Mouse (Mus musculus) lung, embryonic 16.5 days (tissue): ENCODE results near the gene Fam136a. TPM values are rescaled to one million over a fixed set of nuclear protein-coding genes. Genes with fewer than 3 reads are reported as not detected.
A peak's percentile ranks its signal among the peaks of the same experiment; 100 is the strongest.
"Not testable (repeated sequence)": the region's sequence is repeated elsewhere in the genome, so short reads cannot be mapped to it uniquely, and the experiment has no call there.

Source experiments
- ATAC-seq: fragments of 200-750 bp; cut with Nextera tagmentation; 2 replicates; pipeline ENCODE4 v1.8.0; 2017; ENCODE audit warnings: low read depth, mild to moderate bottlenecking, moderate library complexity
- H3K27ac ChIP-seq: fragments of 300-500 bp; sonication (generic); 2 replicates; pipeline ENCODE4 v1.5.1; 2014; ENCODE audit warnings: mild to moderate bottlenecking, control low read depth, low read length
- H3K27me3 ChIP-seq: fragments of 300-500 bp; sonication (generic); 2 replicates; pipeline ENCODE4 v1.6.1; 2014; ENCODE audit warnings: low read depth, low read length, mixed read lengths; ENCODE audit not compliant: control insufficient read depth, insufficient read depth
- H3K36me3 ChIP-seq: fragments of 300-500 bp; sonication (generic); 2 replicates; pipeline ENCODE4 v1.6.1; 2014; ENCODE audit warnings: low read length; ENCODE audit not compliant: control insufficient read depth, insufficient read depth
- H3K4me1 ChIP-seq: fragments of 300-500 bp; sonication (generic); replicated peaks from 2 replicates; pipeline ENCODE4 v1.6.1; 2014; ENCODE audit warnings: low read length, mixed read lengths; ENCODE audit not compliant: control insufficient read depth, insufficient read depth
- H3K4me2 ChIP-seq: fragments of 300-500 bp; sonication (generic); 2 replicates; pipeline ENCODE4 v1.6.1; 2014; ENCODE audit warnings: low read depth, low read length, control low read depth
- H3K4me3 ChIP-seq: fragments of 300-500 bp; sonication (generic); 2 replicates; pipeline ENCODE4 v1.5.1; 2014; ENCODE audit warnings: mild to moderate bottlenecking, low read length, control low read depth
- H3K9ac ChIP-seq: fragments of 300-500 bp; sonication (generic); 2 replicates; pipeline ENCODE4 v1.6.1; 2014; ENCODE audit warnings: low read length, control low read depth
- H3K9me3 ChIP-seq: fragments of 300-500 bp; sonication (generic); 2 replicates; pipeline ENCODE4 v1.6.1; 2016; ENCODE audit warnings: low read length; ENCODE audit not compliant: control insufficient read depth
- WGBS: fragments of 180-500 bp; shearing (Covaris S2); extraction: QIAGEN DNeasy Blood & Tissue Kit; methylation state at CpG from one replicate; pipeline ENCODE4 v1.1.7; 2014; 5-methylcytosine and 5-hydroxymethylcytosine counted together
- polyA plus RNA-seq: library from polyadenylated mRNA; unstranded; fragments of >200 nt; fragmentation: Nextera tagmentation; extraction: Ambion mirVana; gene quantifications from 2 replicates; pipeline ENCODE4 v1.2.1, GENCODE M21; 2015

The Fam136a gene
- polyA plus RNA-seq, 1 experiment from 2014 or later = 98.7 TPM

GRCm38 (mm10) chr6:86329943-86330342 lies 35.5 kb upstream of the Fam136a start:
- Histone ChIP-seq H3K4me1 (no peaks in the 10 kb centered on the region), H3K36me3 (no peaks in the 10 kb centered on the region), H3K9ac (no peak overlapping the region), H3K9me3 (no peaks in the 10 kb centered on the region), H3K27me3 (no peaks in the 10 kb centered on the region), H3K27ac (no peak overlapping the region), H3K4me3 (no peak overlapping the region), H3K4me2 (no peak overlapping the region)
- WGBS = 92% methylated on average over 6 of the region's 6 CpGs
- ATAC-seq = no peak

GRCm38 (mm10) chr6:86335121-86335849 lies 30.2 kb upstream of the Fam136a start:
- H3K9me3 ChIP-seq = no peaks in the 10 kb centered on the region
- H3K9ac ChIP-seq = no peak overlapping the region
- no peak overlapping the region for H3K27ac ChIP-seq
- ATAC-seq = peak; percentile 56
- no peak overlapping the region for H3K4me3 ChIP-seq
- no peaks in the 10 kb centered on the region for H3K36me3 ChIP-seq
- no peaks in the 10 kb centered on the region for H3K27me3 ChIP-seq
- no peaks in the 10 kb centered on the region for H3K4me1 ChIP-seq
- 54% methylated on average over 11 of the region's 11 CpGs for WGBS
- H3K4me2 ChIP-seq = no peak overlapping the region

GRCm38 (mm10) chr6:86335860-86336259 lies 29.6 kb upstream of the Fam136a start:
- Histone ChIP-seq H3K9me3 (no peaks in the 10 kb centered on the region), H3K4me3 (no peak overlapping the region), H3K4me1 (no peaks in the 10 kb centered on the region), H3K36me3 (no peaks in the 10 kb centered on the region), H3K4me2 (no peak overlapping the region), H3K9ac (no peak overlapping the region), H3K27ac (no peak overlapping the region), H3K27me3 (no peaks in the 10 kb centered on the region)
- 81% methylated on average over 5 of the region's 5 CpGs for WGBS
- no peak for ATAC-seq

GRCm38 (mm10) chr6:86336340-86336739 lies 29.1 kb upstream of the Fam136a start:
- not testable (repeated sequence) for ATAC-seq, H3K36me3 ChIP-seq, H3K27me3 ChIP-seq, H3K4me2 ChIP-seq, H3K27ac ChIP-seq, H3K4me1 ChIP-seq, H3K9me3 ChIP-seq, H3K9ac ChIP-seq, H3K4me3 ChIP-seq
- WGBS = 85% methylated on average over 4 of the region's 4 CpGs

- 22% methylated on average over 7 of the region's 7 CpGs for WGBS
- no peak overlapping the region for H3K4me3 ChIP-seq
- H3K9me3 ChIP-seq = no peaks in the 10 kb centered on the region
- H3K36me3 ChIP-seq = no peaks in the 10 kb centered on the region
- no peak overlapping the region for H3K4me2 ChIP-seq
- no peaks in the 10 kb centered on the region for H3K27me3 ChIP-seq
- H3K4me1 ChIP-seq = no peaks in the 10 kb centered on the region
- no peak for ATAC-seq
- no peak overlapping the region for H3K27ac ChIP-seq
- no peak overlapping the region for H3K9ac ChIP-seq
Measured at GRCm38 (mm10) chr6:86343656-86344055, 21.8 kb upstream of the Fam136a start.

GRCm38 (mm10) chr6:86346063-86346462 lies 19.4 kb upstream of the Fam136a start:
- Histone ChIP-seq H3K9me3 (no peaks in the 10 kb centered on the region), H3K27me3 (no peaks in the 10 kb centered on the region), H3K9ac (no peak overlapping the region), H3K4me1 (no peaks in the 10 kb centered on the region), H3K27ac (no peak overlapping the region), H3K4me2 (no peak overlapping the region), H3K36me3 (no peaks in the 10 kb centered on the region), H3K4me3 (no peak overlapping the region)
- WGBS = 27% methylated on average over 2 of the region's 2 CpGs
- no peak for ATAC-seq

GRCm38 (mm10) chr6:86349257-86349656 lies 16.2 kb upstream of the Fam136a start:
- H3K4me1 ChIP-seq = no peaks in the 10 kb centered on the region
- H3K36me3 ChIP-seq = no peaks in the 10 kb centered on the region
- H3K4me3 ChIP-seq = no peak overlapping the region
- no peak overlapping the region for H3K4me2 ChIP-seq
- no peak overlapping the region for H3K27ac ChIP-seq
- 53% methylated on average over 7 of the region's 7 CpGs for WGBS
- no peaks in the 10 kb centered on the region for H3K27me3 ChIP-seq
- no peaks in the 10 kb centered on the region for H3K9me3 ChIP-seq
- no peak for ATAC-seq
- H3K9ac ChIP-seq = no peak overlapping the region

- ATAC-seq = no peak
- Histone ChIP-seq H3K36me3 (no peaks in the 10 kb centered on the region), H3K4me1 (no peaks in the 10 kb centered on the region), H3K9me3 (no peaks in the 10 kb centered on the region), H3K27ac (no peak overlapping the region), H3K4me2 (no peak overlapping the region), H3K9ac (no peak overlapping the region), H3K4me3 (no peak overlapping the region), H3K27me3 (no peaks in the 10 kb centered on the region)
- WGBS = 59% methylated on average over 3 of the region's 3 CpGs
Measured at GRCm38 (mm10) chr6:86354948-86355347, 10.5 kb upstream of the Fam136a start.

GRCm38 (mm10) chr6:86356956-86357355 lies 8.5 kb upstream of the Fam136a start:
- ATAC-seq = no peak
- no peak overlapping the region for H3K4me3 ChIP-seq
- H3K9ac ChIP-seq = no peak overlapping the region
- H3K9me3 ChIP-seq = no peaks in the 10 kb centered on the region
- no peaks in the 10 kb centered on the region for H3K4me1 ChIP-seq
- WGBS = 67% methylated on average over 9 of the region's 9 CpGs
- H3K36me3 ChIP-seq = no peaks in the 10 kb centered on the region
- no peaks in the 10 kb centered on the region for H3K27me3 ChIP-seq
- H3K4me2 ChIP-seq = no peak overlapping the region
- H3K27ac ChIP-seq = no peak overlapping the region

GRCm38 (mm10) chr6:86360691-86361090 lies 4.8 kb upstream of the Fam136a start:
- no peak overlapping the region for H3K27ac ChIP-seq
- 33% methylated on average over 7 of the region's 7 CpGs for WGBS
- no peaks in the 10 kb centered on the region for H3K27me3 ChIP-seq
- H3K4me2 ChIP-seq = no peak overlapping the region
- H3K9me3 ChIP-seq = no peaks in the 10 kb centered on the region
- H3K4me1 ChIP-seq = peaks cover 3% of the 10 kb centered on the region; the same call in 1 of the 2 replicates
- H3K4me3 ChIP-seq = no peak overlapping the region
- no peak overlapping the region for H3K9ac ChIP-seq
- H3K36me3 ChIP-seq = no peaks in the 10 kb centered on the region
- ATAC-seq = no peak
